Mouse (Mus musculus) intestine, embryonic 16.5 days (tissue): ENCODE data around the gene Sgf29. TPM values are rescaled to one million over a fixed set of nuclear protein-coding genes. Genes with fewer than 3 reads are reported as not detected.

Experiments
- ATAC-seq: fragments of 200-750 bp; cut with Nextera tagmentation; 2 replicates; pipeline ENCODE4 v1.8.0; 2017; ENCODE audit warnings: moderate TSS enrichment, moderate library complexity
- H3K27ac ChIP-seq: fragments of 300-500 bp; sonication (generic); 2 replicates; pipeline ENCODE4 v1.5.1; 2014; ENCODE audit warnings: mild to moderate bottlenecking, low read length
- H3K27me3 ChIP-seq: fragments of 300-500 bp; sonication (generic); replicated peaks from 2 replicates; pipeline ENCODE4 v1.6.1; 2014; ENCODE audit warnings: low read length, control low read depth, mixed read lengths; ENCODE audit not compliant: control insufficient read depth, insufficient read depth
- H3K36me3 ChIP-seq: fragments of 300-500 bp; sonication (generic); 2 replicates; pipeline ENCODE4 v1.6.1; 2014; ENCODE audit warnings: low read length, control low read depth; ENCODE audit not compliant: control insufficient read depth, insufficient read depth
- H3K4me1 ChIP-seq: fragments of 300-500 bp; sonication (generic); 2 replicates; pipeline ENCODE4 v1.6.1; 2014; ENCODE audit warnings: low read length, control low read depth, mixed read lengths; ENCODE audit not compliant: control insufficient read depth, insufficient read depth
- H3K4me2 ChIP-seq: fragments of 300-500 bp; sonication (generic); 2 replicates; pipeline ENCODE4 v1.6.1; 2014; ENCODE audit warnings: low read depth, low read length, control low read depth
- H3K4me3 ChIP-seq: fragments of 300-500 bp; sonication (generic); 2 replicates; pipeline ENCODE4 v1.5.1; 2014; ENCODE audit warnings: mild to moderate bottlenecking, low read length
- H3K9ac ChIP-seq: fragments of 300-500 bp; sonication (generic); 2 replicates; pipeline ENCODE4 v1.6.1; 2014; ENCODE audit warnings: low read depth, low read length
- H3K9me3 ChIP-seq: fragments of 300-500 bp; sonication (generic); 2 replicates; pipeline ENCODE4 v1.6.1; 2016; ENCODE audit warnings: low read length, control low read depth; ENCODE audit not compliant: control insufficient read depth
- WGBS: fragments of 180-500 bp; shearing (Covaris S2); extraction: QIAGEN DNeasy Blood & Tissue Kit; methylation state at CpG from one replicate; pipeline ENCODE4 v1.1.7; 2014; 5-methylcytosine and 5-hydroxymethylcytosine counted together
- polyA plus RNA-seq: library from polyadenylated mRNA; unstranded; fragments of >200 nt; fragmentation: Nextera tagmentation; extraction: Ambion mirVana; gene quantifications from 2 replicates; pipeline ENCODE4 v1.2.1, GENCODE M21; 2015

The Sgf29 gene
- polyA plus RNA-seq, 1 experiment from 2014 or later = 49.8 TPM

- Histone ChIP-seq H3K36me3 (no peaks in the 10 kb centered on the region), H3K4me3 (no peak overlapping the region), H3K9me3 (no peaks in the 10 kb centered on the region), H3K27me3 (no peaks in the 10 kb centered on the region), H3K27ac (no peak overlapping the region), H3K9ac (no peak overlapping the region), H3K4me2 (no peak overlapping the region), H3K4me1 (peaks cover 8% of the 10 kb centered on the region)
- peak; percentile 88 for ATAC-seq
- WGBS = 36% methylated on average over 2 of the region's 2 CpGs
These were observed 1.7 kb downstream of the Sgf29 start for GRCm38 (mm10) chr7:126650852-126651251.

DNA sequence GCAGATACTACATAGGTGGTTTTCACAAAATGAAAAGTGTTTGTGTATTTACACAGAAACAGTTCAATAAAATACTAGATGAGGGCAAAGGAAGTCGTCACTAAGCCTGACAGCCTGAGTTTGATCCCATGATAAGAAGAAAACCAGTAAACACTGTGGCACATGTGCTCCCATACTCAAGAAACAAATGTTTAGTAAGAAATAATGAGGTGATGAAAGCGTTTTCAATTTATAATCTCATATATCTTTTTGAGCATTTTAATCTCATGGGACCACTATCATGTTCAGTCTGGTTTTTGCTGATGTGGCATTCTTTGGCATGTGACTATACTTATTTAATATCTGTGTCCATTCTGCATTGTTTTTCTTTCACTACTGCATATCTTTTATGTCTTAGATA, 4.9 kb downstream of the Sgf29 start:
- 79% methylated on average over 2 of the region's 2 CpGs for WGBS
- H3K36me3 ChIP-seq = no peaks in the 10 kb centered on the region
- H3K4me1 ChIP-seq = peaks cover 8% of the 10 kb centered on the region
- no peak for ATAC-seq
- no peak overlapping the region for H3K4me2 ChIP-seq
- no peak overlapping the region for H3K27ac ChIP-seq
- no peaks in the 10 kb centered on the region for H3K9me3 ChIP-seq
- no peaks in the 10 kb centered on the region for H3K27me3 ChIP-seq
- H3K4me3 ChIP-seq = no peak overlapping the region
- H3K9ac ChIP-seq = no peak overlapping the region

DNA sequence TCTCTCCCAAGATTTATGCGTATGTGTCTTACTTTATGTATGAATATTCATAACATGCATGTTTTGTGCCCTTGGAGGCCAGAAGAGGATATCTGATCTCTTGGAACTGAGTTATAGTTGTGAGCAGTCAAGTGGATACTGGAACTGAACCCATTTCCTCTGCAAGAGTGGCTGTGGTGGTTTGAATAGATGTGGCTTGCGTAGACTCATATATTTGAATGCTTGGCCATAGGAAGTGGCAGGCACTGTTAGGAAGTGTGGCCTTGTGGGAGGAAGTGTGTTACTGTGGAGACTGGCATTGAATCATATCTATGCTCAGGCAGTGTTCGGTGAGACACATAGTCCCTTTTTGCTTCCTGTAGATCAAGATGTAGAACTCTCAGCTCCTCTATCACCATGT, 6.6 kb downstream of the Sgf29 start:
- Histone ChIP-seq H3K27me3 (no peaks in the 10 kb centered on the region), H3K9me3 (no peaks in the 10 kb centered on the region), H3K9ac (no peak overlapping the region), H3K27ac (no peak overlapping the region), H3K36me3 (no peaks in the 10 kb centered on the region), H3K4me1 (no peaks in the 10 kb centered on the region; the same call in 1 of the 2 replicates), H3K4me2 (no peak overlapping the region), H3K4me3 (no peak overlapping the region)
- 87% methylated on average over 3 of the region's 3 CpGs for WGBS
- no peak for ATAC-seq

GRCm38 (mm10) chr7:126657522-126657921, 8.4 kb downstream of the Sgf29 start:
- no peak overlapping the region for H3K4me3 ChIP-seq
- no peaks in the 10 kb centered on the region for H3K27me3 ChIP-seq
- peak; percentile 81 for ATAC-seq
- H3K36me3 ChIP-seq = no peaks in the 10 kb centered on the region
- H3K4me1 ChIP-seq = no peaks in the 10 kb centered on the region
- H3K27ac ChIP-seq = no peak overlapping the region
- 65% methylated on average over 1 of the region's 1 CpGs for WGBS
- no peak overlapping the region for H3K9ac ChIP-seq
- H3K9me3 ChIP-seq = no peaks in the 10 kb centered on the region
- no peak overlapping the region for H3K4me2 ChIP-seq

GRCm38 (mm10) chr7:126659771-126660170, 10.7 kb downstream of the Sgf29 start:
- Histone ChIP-seq H3K9me3 (no peaks in the 10 kb centered on the region), H3K9ac (no peak overlapping the region), H3K27me3 (no peaks in the 10 kb centered on the region), H3K4me3 (no peak overlapping the region), H3K36me3 (no peaks in the 10 kb centered on the region; the same call in 1 of the 2 replicates), H3K4me1 (peaks cover 15% of the 10 kb centered on the region; the same call in 1 of the 2 replicates), H3K4me2 (no peak overlapping the region), H3K27ac (no peak overlapping the region)
- 89% methylated on average over 3 of the region's 3 CpGs for WGBS
- no peak for ATAC-seq

DNA sequence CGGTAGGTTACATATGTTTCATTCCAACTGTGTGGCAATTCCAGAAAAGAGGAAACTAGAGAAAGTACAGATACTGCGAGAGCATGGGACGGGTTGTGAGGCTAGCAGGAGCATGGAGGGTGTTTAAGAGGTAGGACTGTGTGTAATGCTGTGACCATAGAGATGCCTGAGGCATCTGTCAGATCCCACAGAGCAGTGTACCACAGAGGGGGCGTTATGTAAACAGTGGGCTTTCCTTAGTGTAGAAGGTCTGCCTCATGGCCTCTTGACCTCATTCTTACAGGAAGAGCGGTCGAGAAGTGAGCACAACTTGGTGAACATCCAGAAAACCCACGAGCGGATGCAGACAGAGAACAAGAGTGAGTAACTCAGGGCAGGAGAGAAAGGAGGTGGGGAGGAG, 14.5 kb downstream of the Sgf29 start:
- peaks cover 30% of the 10 kb centered on the region for H3K4me1 ChIP-seq
- peak overlapping the region; percentile 49; the same call in 1 of the 2 replicates for H3K27ac ChIP-seq
- H3K27me3 ChIP-seq = no peaks in the 10 kb centered on the region
- no peak overlapping the region for H3K9ac ChIP-seq
- H3K9me3 ChIP-seq = no peaks in the 10 kb centered on the region
- ATAC-seq = peak; percentile 47
- H3K4me2 ChIP-seq = no peak overlapping the region
- 57% methylated on average over 8 of the region's 8 CpGs for WGBS
- H3K4me3 ChIP-seq = no peak overlapping the region
- H3K36me3 ChIP-seq = no peaks in the 10 kb centered on the region; the same call in 1 of the 2 replicates

DNA sequence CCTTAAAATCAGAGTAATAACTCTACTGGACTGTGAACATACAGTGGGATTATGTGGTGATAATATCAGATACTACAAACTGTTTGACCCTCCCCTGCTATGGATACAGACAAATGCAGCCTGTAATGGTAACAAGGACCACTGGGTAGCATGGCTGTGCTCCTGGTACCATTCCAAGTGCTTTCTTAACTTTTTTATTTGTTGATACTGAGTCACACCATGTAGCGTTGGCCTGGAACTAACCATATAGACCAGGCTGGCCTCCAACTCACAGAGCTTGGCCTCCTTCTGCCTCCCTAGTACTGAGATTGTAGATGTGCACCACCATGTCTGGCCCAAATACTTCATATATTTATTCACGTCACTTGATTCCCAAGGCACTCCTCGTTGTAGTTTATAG, 16.2 kb downstream of the Sgf29 start:
- Histone ChIP-seq H3K4me1 (peaks cover 33% of the 10 kb centered on the region), H3K27me3 (no peaks in the 10 kb centered on the region), H3K4me3 (no peak overlapping the region), H3K9me3 (no peaks in the 10 kb centered on the region), H3K9ac (no peak overlapping the region), H3K36me3 (no peaks in the 10 kb centered on the region; the same call in 1 of the 2 replicates), H3K4me2 (no peak overlapping the region), H3K27ac (peak overlapping the region; percentile 39)
- peak; percentile 14; the same call in 1 of the 2 replicates for ATAC-seq
- 88% methylated on average over 3 of the region's 3 CpGs for WGBS

- no peaks in the 10 kb centered on the region for H3K9me3 ChIP-seq
- H3K4me3 ChIP-seq = no peak overlapping the region
- no peak overlapping the region for H3K4me2 ChIP-seq
- H3K27ac ChIP-seq = peak overlapping the region; percentile 69
- peak; percentile 61 for ATAC-seq
- H3K4me1 ChIP-seq = peaks cover 33% of the 10 kb centered on the region
- no peaks in the 10 kb centered on the region for H3K27me3 ChIP-seq
- H3K9ac ChIP-seq = no peak overlapping the region
- 72% methylated on average over 9 of the region's 9 CpGs for WGBS
- peaks cover 2% of the 10 kb centered on the region; the same call in 1 of the 2 replicates for H3K36me3 ChIP-seq
These were observed 18.5 kb downstream of the Sgf29 start for GRCm38 (mm10) chr7:126667495-126668090.

- Histone ChIP-seq H3K4me2 (no peak overlapping the region), H3K4me3 (no peak overlapping the region), H3K9ac (no peak overlapping the region; the same call in 1 of the 2 replicates), H3K27me3 (no peaks in the 10 kb centered on the region), H3K9me3 (no peaks in the 10 kb centered on the region), H3K27ac (peak overlapping the region; percentile 69), H3K36me3 (peaks cover 8% of the 10 kb centered on the region; the same call in 1 of the 2 replicates), H3K4me1 (peaks cover 30% of the 10 kb centered on the region)
- 68% methylated on average over 5 of the region's 5 CpGs for WGBS
- no peak for ATAC-seq
These were observed 19.3 kb downstream of the Sgf29 start for GRCm38 (mm10) chr7:126668452-126668851.

DNA sequence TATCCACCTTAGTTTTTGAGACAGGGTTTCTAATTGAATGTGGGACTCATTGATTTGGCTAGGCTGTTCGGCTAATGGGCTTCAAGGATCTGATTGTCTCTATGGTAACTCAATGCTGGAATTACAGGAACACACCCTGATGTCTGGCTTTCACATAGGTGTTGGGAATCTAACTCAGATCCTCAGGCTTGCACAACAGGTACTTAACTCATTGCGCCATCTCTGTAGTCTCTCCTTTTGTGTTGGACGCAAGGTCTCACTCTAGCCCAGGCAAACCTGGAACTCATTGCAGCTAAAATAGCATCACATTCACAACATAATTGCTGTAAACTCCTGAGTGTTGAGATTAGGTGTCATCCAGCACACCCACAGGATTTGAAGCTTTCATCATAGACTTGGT, 21.0 kb downstream of the Sgf29 start:
- peaks cover 16% of the 10 kb centered on the region for H3K4me1 ChIP-seq
- WGBS = 82% methylated on average over 3 of the region's 3 CpGs
- H3K27me3 ChIP-seq = no peaks in the 10 kb centered on the region
- no peak overlapping the region for H3K4me2 ChIP-seq
- ATAC-seq = no peak
- H3K9me3 ChIP-seq = no peaks in the 10 kb centered on the region
- no peak overlapping the region for H3K27ac ChIP-seq
- H3K9ac ChIP-seq = no peak overlapping the region
- H3K4me3 ChIP-seq = no peak overlapping the region
- H3K36me3 ChIP-seq = peaks cover 8% of the 10 kb centered on the region; the same call in 1 of the 2 replicates
